Mouse (Mus musculus) bone marrow, adult 2 months (tissue): ENCODE results near the gene Spata20.

Experiments used
- CTCF ChIP-seq: fragments of 200-500 bp; IDR thresholded peaks from 2 replicates; pipeline ENCODE4 v1.5.1; 2011; ENCODE audit warnings: low read length, control low read depth; ENCODE audit not compliant: control insufficient read depth, insufficient read depth
- POLR2A ChIP-seq: fragments of 200-500 bp; IDR thresholded peaks from 2 replicates; pipeline ENCODE4 v1.6.1; 2011; ENCODE audit warnings: low read depth, mild to moderate bottlenecking, control low read depth, low read length, borderline replicate concordance; ENCODE audit not compliant: control insufficient read depth

- TF ChIP-seq CTCF (no peak), POLR2A (no peak)
Measured at GRCm38 (mm10) chr11:94441122-94441521, 44.9 kb downstream of the Spata20 start.
